Mouse (Mus musculus) c-Kit-positive CD71-positive TER-119-positive erythroid progenitor cells, embryonic 14.5 days (primary cell): Measurements from ENCODE around the gene Ccdc184.
A peak's percentile ranks its signal among the peaks of the same experiment; 100 is the strongest.

ENCODE experiments used
- DNase-seq: peaks from one replicate; pipeline ENCODE4 v3.0.0-alpha.2; 2013; ENCODE audit warnings: low spot score

Gene Ccdc184

GRCm38 (mm10) chr15:98166963-98167644 is at the start of gene Ccdc184:
Gene Ccdc184 (plus strand): TSS chr15:98167158.
- DNase-seq: no peak

DNA sequence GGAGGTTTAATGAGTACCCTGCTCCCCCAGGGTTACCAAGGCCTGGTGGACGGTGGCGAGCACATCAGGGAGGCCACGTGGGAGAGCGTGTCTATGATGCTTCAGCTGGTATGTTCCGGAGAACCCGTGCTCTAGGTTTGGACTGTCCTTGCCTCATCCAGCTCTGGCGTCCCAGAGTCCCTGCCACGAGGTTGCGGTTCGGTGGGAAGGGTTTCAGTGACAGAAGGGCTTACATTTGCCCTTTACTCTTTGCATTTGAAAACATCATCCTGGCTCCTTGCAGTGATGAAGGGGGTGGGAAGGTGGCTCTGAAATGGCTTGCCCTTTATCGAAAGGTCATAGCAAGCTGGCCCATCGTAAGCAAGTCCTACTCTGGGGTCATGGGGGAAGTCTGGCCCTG is 47.6 kb upstream of the Ccdc184 start:
- DNase-seq: no peak

GRCm38 (mm10) chr15:98120831-98121230 is 46.1 kb upstream of the Ccdc184 start:
- DNase-seq: no peak

- no peak for DNase-seq
These were observed 36.0 kb upstream of the Ccdc184 start for GRCm38 (mm10) chr15:98131001-98131400.

- DNase-seq: no peak
These were observed 35.5 kb upstream of the Ccdc184 start for GRCm38 (mm10) chr15:98131451-98131850.

DNA sequence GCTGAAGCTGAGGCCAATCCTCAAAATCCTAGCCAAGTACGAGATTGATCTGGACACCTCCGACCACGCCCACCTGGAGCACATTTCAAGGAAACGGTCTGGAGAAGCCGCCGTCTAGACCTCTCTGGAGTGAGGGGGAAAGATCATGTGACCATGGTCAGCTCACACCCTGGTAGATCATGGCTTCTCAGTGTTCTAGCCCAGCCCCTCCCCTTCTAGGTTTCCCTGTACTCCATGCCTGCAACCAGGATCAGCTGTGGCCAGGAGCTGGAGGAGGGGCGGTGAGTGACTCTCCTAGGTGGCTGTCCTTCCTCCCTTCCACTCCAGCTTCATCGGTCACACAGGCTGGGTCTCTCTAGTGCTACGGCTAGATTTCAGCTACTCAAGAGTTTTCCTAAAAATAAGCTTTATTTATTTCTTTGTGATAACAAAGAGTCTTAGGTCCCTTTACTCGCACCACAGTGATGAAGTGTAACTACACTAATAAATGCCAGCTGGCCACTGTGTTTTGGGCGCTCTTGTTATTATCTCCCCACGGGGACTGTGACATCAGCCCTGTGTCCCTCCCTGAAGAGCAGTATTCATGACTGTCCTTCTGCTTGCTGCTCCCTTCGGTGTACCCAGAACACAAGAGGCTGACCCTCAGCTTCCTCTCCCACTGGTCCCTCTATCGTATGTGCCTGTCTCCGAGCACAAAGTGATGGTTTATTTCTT is 34.9 kb upstream of the Ccdc184 start:
- DNase-seq: no peak

DNA sequence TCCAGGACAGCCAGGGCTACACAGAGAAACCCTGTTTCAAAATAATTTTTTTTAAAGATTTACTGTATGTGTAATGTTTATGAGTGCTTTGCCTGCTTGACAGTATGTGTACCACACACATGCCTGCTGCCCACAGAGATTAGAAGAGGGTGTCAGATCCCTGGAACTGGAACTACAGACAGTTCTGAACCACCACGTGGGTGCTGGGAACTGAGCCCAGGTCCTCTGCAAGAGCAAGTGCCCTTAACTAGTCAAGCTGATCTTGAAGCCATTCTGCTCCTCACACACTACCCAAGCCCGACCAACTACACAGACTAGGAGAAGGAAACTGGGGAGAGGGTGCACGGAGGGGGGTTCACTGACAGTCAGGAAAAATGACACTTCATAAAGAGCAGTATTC is 33.5 kb upstream of the Ccdc184 start:
- DNase-seq: no peak

GRCm38 (mm10) chr15:98134034-98134433 is 32.9 kb upstream of the Ccdc184 start:
- DNase-seq: no peak

DNA sequence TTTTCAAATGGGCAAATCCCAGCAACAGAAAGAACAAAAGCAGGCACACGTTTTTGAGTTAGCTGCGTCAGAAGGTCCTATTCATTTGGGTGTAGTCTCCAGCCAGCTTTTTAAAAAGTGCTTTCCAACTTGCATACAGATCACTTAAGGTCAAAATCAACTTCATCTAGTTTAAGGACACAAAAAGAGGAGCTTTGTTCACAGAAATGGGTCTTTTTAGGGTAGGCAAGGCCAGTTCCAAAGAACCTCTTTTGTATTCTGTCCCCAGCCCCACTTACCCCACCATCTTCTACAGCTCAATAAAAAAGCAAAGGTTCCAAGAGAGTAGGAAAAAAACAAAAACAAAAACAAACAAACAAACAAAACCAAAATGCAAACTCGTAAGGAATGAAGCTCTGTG is 32.3 kb upstream of the Ccdc184 start:
- no peak for DNase-seq

- no peak for DNase-seq
These were observed 31.3 kb upstream of the Ccdc184 start for GRCm38 (mm10) chr15:98135671-98136070.

- DNase-seq: no peak
These were observed 30.1 kb upstream of the Ccdc184 start for GRCm38 (mm10) chr15:98136871-98137270.

GRCm38 (mm10) chr15:98139763-98140162 is 27.2 kb upstream of the Ccdc184 start:
- DNase-seq: no peak

DNA sequence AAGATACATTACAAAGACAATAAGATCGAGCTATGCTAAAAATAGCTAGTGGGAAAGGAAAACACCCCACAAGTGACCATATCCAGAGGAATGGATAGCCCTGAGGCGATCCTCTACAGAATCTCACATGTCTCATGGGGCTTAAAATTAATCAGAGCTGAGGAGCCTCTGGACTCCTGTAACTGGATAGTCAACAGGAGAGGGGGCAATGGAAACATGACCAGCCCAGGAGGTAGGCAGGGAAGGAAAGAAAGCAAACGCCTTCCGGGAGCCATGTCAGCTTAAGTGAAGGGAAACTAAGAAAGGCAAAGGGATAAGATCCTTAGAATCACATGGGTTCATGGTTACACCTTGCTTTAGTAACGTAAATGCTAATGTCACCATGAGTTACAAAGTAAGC is 26.1 kb upstream of the Ccdc184 start:
- no peak for DNase-seq

GRCm38 (mm10) chr15:98142515-98142914 is 24.4 kb upstream of the Ccdc184 start:
- no peak for DNase-seq

- DNase-seq: peak; percentile 17
These were observed 22.0 kb upstream of the Ccdc184 start for GRCm38 (mm10) chr15:98144861-98145507.

DNA sequence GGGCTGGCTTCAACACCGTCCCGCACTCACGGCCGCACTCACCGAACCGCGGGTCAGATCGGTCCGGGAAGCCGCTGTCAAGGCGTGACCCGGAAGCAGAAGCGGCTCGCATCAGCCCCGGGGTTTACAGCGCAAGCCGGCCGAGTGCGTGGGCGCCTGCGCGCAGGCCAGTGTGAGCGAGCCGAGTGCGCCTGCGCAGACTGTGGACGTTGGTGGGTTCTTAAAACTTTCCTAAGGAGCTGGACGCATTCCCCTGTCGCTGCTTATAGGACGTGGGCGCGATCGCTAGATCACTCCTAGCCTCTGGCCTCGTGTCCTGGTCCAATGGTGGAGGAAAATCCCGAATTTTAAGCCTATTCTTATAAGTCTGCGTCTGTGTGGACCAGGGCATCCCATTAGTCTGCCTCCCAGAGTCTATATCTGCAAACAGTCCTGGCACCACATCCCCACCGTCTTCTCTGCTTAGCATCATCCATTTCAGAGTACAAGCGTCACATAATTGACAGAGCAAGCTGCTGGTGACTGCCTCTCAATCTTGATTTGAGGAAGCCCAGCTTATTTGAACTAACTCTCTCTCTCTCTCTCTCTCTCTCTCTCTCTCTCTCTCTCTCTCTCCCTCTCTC is 21.3 kb upstream of the Ccdc184 start:
- DNase-seq: peak; percentile 85

DNA sequence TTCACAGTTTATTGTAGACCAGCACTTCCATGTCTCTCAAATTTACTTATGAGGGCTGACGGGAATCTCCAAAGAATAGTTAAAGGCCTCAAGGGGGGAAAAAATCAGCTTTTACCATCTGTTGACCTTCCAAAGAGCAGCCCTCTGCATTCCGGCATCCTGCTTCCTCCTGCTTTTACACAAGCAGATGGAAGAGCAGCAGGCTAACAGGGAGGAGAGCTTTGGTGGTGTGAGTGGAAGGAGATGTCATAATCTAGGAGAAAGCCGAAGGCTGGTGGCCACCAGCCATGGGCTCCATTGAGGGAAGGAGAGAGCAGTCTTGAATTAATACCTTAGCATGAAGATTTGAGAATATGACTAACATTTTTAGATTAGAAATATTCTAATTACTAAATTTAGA is 18.6 kb upstream of the Ccdc184 start:
- DNase-seq: no peak

- no peak for DNase-seq
These were observed 17.8 kb upstream of the Ccdc184 start for GRCm38 (mm10) chr15:98149166-98149602.

- no peak for DNase-seq
These were observed 14.0 kb upstream of the Ccdc184 start for GRCm38 (mm10) chr15:98152916-98153315.

- peak; percentile 51 for DNase-seq
These were observed 13.3 kb upstream of the Ccdc184 start for GRCm38 (mm10) chr15:98153625-98154024.

DNA sequence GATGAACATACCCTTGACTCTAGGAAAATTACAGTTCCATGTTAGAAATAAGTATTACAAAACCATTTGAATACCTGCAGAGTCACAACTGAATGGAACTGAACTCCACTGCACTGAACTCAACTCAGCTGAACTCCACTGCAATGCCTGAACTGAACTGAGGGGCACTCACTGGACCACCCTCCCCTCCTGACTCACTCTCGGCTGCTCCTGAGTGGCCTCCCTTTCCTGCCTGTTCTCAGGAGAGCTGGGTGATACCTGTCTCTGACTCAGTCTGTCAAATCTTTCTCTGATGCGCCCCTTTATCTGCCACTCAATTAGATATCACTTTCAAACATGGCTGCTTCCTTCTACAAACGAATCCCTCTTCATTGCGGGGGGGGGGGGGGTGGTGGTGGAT is 12.8 kb upstream of the Ccdc184 start:
- DNase-seq: no peak

GRCm38 (mm10) chr15:98154631-98155030 is 12.3 kb upstream of the Ccdc184 start:
- DNase-seq: no peak

- DNase-seq: no peak
These were observed 11.7 kb upstream of the Ccdc184 start for GRCm38 (mm10) chr15:98155272-98155671.
